Mouse (Mus musculus): ENCODE results near the gene Mgll. TPM values are rescaled to one million over a fixed set of nuclear protein-coding genes. Genes with fewer than 3 reads are reported as not detected.
A peak's percentile ranks its signal among the peaks of the same experiment; 100 is the strongest.

Mgll gene
- polyA plus RNA-seq, 1 experiment from 2014 or later: 38.6 TPM

- Histone ChIP-seq H3K4me1 (peaks cover 23% of the 10 kb centered on the region), H3K9ac (no peak overlapping the region), H3K27ac (no peak overlapping the region), H3K4me3 (replicated peaks) (no peak overlapping the region), H3K36me3 (no peaks in the 10 kb centered on the region), H3K4me2 (no peak overlapping the region), H3K27me3 (no peaks in the 10 kb centered on the region), H3K9me3 (replicated peaks) (no peaks in the 10 kb centered on the region)
- no peak for ATAC-seq (replicated peaks; ENCODE audit: low FRiP score)
- 71% methylated on average over 4 of the region's 4 CpGs for WGBS
Observed at GRCm38 (mm10) chr6:88764281-88764680, 40.1 kb downstream of the Mgll start.

GRCm38 (mm10) chr6:88767740-88768139 lies 43.5 kb downstream of the Mgll start:
- H3K36me3 ChIP-seq: no peaks in the 10 kb centered on the region
- H3K4me3 ChIP-seq (replicated peaks): no peak overlapping the region
- WGBS: 62% methylated on average over 4 of the region's 4 CpGs
- H3K4me2 ChIP-seq: no peak overlapping the region
- H3K4me1 ChIP-seq: peaks cover 1% of the 10 kb centered on the region; the same call in 1 of the 2 replicates
- H3K27me3 ChIP-seq: no peaks in the 10 kb centered on the region
- no peak overlapping the region for H3K9ac ChIP-seq
- no peak overlapping the region for H3K27ac ChIP-seq
- ATAC-seq (replicated peaks; ENCODE audit: low FRiP score): no peak
- H3K9me3 ChIP-seq (replicated peaks): no peaks in the 10 kb centered on the region

GRCm38 (mm10) chr6:88769723-88770122 lies 45.5 kb downstream of the Mgll start:
- Histone ChIP-seq H3K9me3 (replicated peaks) (no peaks in the 10 kb centered on the region), H3K9ac (no peak overlapping the region), H3K4me3 (replicated peaks) (no peak overlapping the region), H3K4me1 (peaks cover 14% of the 10 kb centered on the region), H3K4me2 (no peak overlapping the region), H3K27me3 (no peaks in the 10 kb centered on the region), H3K27ac (no peak overlapping the region), H3K36me3 (no peaks in the 10 kb centered on the region)
- ATAC-seq (replicated peaks; ENCODE audit: low FRiP score): no peak
- WGBS: 80% methylated on average over 6 of the region's 6 CpGs

DNA sequence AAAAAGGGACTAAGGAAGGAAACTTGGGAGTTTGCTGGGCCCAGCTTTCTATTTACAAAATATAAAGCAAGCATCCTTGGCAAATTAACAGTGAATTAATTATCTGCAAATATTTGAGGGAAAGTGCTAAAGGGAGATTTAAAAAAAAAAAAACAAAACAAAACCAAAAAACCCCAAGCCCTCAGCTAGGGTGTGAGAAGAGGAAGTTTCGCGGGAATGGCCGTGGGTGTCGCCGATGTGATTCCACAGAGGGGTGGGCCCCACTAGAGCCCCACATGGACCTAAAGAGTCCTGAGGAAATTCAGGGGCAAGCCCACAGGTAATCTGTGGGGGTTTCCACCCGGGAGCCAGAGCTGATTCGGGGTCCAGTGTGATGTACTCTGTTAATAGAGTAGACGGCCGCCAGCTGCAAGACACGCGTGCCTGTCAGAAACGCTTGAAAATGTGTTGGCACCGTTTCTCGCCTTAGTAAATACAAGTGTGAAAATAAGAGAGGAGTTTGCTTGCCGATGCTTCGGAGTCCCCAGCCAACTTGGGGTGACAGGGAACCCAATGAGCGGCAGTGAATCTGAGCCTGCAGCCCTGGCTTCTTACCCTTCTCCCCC lies 46.2 kb downstream of the Mgll start:
- 82% methylated on average over 17 of the region's 17 CpGs for WGBS
- Histone ChIP-seq H3K4me1 (peaks cover 20% of the 10 kb centered on the region), H3K4me3 (replicated peaks) (no peak overlapping the region), H3K4me2 (no peak overlapping the region), H3K27me3 (no peaks in the 10 kb centered on the region), H3K9me3 (replicated peaks) (no peaks in the 10 kb centered on the region), H3K27ac (no peak overlapping the region), H3K36me3 (no peaks in the 10 kb centered on the region), H3K9ac (no peak overlapping the region)
- no peak for ATAC-seq (replicated peaks; ENCODE audit: low FRiP score)

DNA sequence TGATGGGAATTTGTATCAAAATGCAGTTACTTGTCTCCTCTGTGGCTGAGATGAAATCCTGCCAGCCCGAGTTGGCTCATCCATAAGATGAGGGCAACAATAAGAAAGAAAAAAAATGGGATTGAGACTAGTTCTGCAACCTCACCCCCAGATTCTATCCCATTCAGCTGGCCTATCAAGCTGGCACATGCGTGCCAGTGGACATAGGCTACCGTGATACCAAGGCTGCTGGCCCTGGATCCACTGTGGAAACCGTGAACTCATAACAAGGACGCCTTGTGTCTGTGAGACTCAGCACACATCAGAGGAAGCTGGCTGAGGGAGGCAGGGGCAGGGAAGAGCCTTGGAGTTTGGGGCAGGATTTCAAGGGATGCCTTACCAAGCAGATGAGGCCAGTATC lies 46.8 kb downstream of the Mgll start:
- 89% methylated on average over 5 of the region's 5 CpGs for WGBS
- H3K27me3 ChIP-seq: no peaks in the 10 kb centered on the region
- H3K36me3 ChIP-seq: no peaks in the 10 kb centered on the region

DNA sequence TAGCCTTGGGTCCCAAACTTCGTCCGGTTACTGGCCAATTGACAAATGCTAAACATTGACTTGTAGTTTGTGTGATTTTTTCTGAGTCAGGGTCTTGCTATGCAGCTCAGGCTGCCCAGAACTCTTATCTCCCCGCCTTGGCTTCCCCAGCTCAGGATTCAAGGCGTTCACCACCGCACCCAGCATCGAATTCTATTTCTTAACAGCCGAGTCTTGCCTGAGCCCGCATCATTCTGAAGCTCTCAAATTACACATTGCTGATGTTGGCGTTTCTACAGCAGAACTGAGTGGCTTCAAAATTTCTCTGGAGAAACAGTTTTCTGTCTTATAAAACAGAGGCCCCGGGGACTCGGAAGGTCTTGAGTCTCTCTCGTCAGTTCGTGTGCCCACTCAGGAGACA lies 47.8 kb downstream of the Mgll start:
- H3K9me3 ChIP-seq (replicated peaks): no peaks in the 10 kb centered on the region
- peaks cover 35% of the 10 kb centered on the region for H3K4me1 ChIP-seq
- H3K27ac ChIP-seq: no peak overlapping the region
- H3K4me3 ChIP-seq (replicated peaks): no peak overlapping the region
- ATAC-seq (replicated peaks; ENCODE audit: low FRiP score): no peak
- 65% methylated on average over 13 of the region's 13 CpGs for WGBS
- H3K27me3 ChIP-seq: no peaks in the 10 kb centered on the region
- H3K36me3 ChIP-seq: no peaks in the 10 kb centered on the region
- no peak overlapping the region for H3K9ac ChIP-seq
- H3K4me2 ChIP-seq: no peak overlapping the region

More for the DNA sequence above, 46.8 kb downstream of the Mgll start:
- H3K4me2 ChIP-seq: no peak overlapping the region
- H3K27ac ChIP-seq: no peak overlapping the region
- H3K4me1 ChIP-seq: peaks cover 24% of the 10 kb centered on the region
- H3K9ac ChIP-seq: no peak overlapping the region
- no peaks in the 10 kb centered on the region for H3K9me3 ChIP-seq (replicated peaks)
- H3K4me3 ChIP-seq (replicated peaks): no peak overlapping the region
- no peak for ATAC-seq (replicated peaks; ENCODE audit: low FRiP score)

DNA sequence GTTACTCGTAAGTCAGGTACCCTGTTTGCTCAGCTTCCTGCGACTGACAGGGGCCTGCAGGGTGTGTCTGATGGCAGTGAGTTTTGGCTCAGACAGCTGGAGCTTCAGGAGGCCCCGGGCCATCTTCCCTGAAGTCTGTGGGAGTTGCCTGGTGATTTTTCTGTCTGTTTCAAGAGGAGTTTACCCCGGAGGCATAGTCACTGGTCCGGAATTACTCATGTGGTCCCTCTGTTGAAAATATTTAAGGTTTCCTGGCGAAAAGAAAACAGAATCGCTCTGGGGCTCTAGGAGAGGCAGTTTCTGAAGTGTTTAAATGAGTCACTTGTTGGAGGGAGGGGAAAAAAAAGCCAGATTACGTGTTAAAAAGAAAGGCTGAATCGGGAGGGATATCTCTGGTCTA lies 49.8 kb downstream of the Mgll start:
- H3K36me3 ChIP-seq: no peaks in the 10 kb centered on the region
- no peak overlapping the region for H3K4me2 ChIP-seq
- H3K4me1 ChIP-seq: peaks cover 53% of the 10 kb centered on the region
- H3K4me3 ChIP-seq (replicated peaks): no peak overlapping the region
- no peaks in the 10 kb centered on the region for H3K27me3 ChIP-seq
- no peak for ATAC-seq (replicated peaks; ENCODE audit: low FRiP score)
- H3K27ac ChIP-seq: no peak overlapping the region
- 33% methylated on average over 9 of the region's 9 CpGs for WGBS
- no peak overlapping the region for H3K9ac ChIP-seq
- H3K9me3 ChIP-seq (replicated peaks): no peaks in the 10 kb centered on the region

GRCm38 (mm10) chr6:88775267-88775666 lies 51.1 kb downstream of the Mgll start:
- no peak for ATAC-seq (replicated peaks; ENCODE audit: low FRiP score)
- Histone ChIP-seq H3K27ac (no peak overlapping the region), H3K27me3 (no peaks in the 10 kb centered on the region), H3K4me1 (peaks cover 53% of the 10 kb centered on the region), H3K4me3 (replicated peaks) (no peak overlapping the region), H3K36me3 (no peaks in the 10 kb centered on the region), H3K9ac (no peak overlapping the region), H3K9me3 (replicated peaks) (no peaks in the 10 kb centered on the region), H3K4me2 (no peak overlapping the region)
- WGBS: 76% methylated on average over 13 of the region's 14 CpGs

DNA sequence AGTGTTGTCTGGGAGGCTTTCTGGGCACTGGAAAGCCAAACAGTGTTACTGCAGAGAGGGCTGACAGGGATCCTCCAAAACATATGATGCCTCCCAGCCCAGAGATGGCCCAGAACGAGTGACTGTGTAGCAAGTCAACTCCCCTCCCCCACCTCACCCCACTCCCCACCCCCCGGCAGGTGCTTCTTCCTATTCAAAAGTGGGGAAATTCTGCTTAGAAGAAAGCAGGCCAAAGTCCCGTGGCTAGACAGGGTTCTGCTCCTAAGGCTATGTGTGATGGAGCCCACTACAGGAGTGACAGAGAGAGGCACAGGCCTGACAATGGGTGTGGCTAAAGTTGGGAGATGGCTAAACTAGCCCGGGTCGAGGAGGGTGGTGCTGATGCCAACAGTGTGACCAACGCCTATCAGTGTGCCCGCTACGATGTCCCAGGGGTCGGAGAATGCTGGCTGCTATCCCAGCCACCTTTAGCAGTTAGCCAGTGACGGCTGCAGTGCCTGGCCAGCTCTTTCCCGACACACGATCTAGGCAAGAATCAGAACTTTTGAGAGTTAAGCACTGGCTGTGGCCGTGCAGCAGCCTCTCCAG lies 52.2 kb downstream of the Mgll start:
- Histone ChIP-seq H3K36me3 (no peaks in the 10 kb centered on the region), H3K27ac (peak overlapping the region; percentile 41; the same call in 1 of the 2 replicates), H3K27me3 (no peaks in the 10 kb centered on the region), H3K4me1 (peaks cover 53% of the 10 kb centered on the region), H3K9ac (no peak overlapping the region), H3K4me3 (replicated peaks) (no peak overlapping the region), H3K9me3 (replicated peaks) (no peaks in the 10 kb centered on the region), H3K4me2 (no peak overlapping the region)
- 52% methylated on average over 13 of the region's 13 CpGs for WGBS
- ATAC-seq (replicated peaks; ENCODE audit: low FRiP score): 0 out of 2 replicates have a peak, but pooled peaks have one; percentile 36

GRCm38 (mm10) chr6:88776964-88777363 lies 52.8 kb downstream of the Mgll start:
- peak overlapping the region; percentile 41; the same call in 1 of the 2 replicates for H3K27ac ChIP-seq
- H3K4me3 ChIP-seq (replicated peaks): no peak overlapping the region
- no peak for ATAC-seq (replicated peaks; ENCODE audit: low FRiP score)
- H3K9ac ChIP-seq: no peak overlapping the region
- H3K27me3 ChIP-seq: no peaks in the 10 kb centered on the region
- no peaks in the 10 kb centered on the region for H3K9me3 ChIP-seq (replicated peaks)
- no peaks in the 10 kb centered on the region for H3K36me3 ChIP-seq
- H3K4me1 ChIP-seq: peaks cover 53% of the 10 kb centered on the region
- WGBS: 61% methylated on average over 8 of the region's 8 CpGs
- H3K4me2 ChIP-seq: no peak overlapping the region

GRCm38 (mm10) chr6:88778047-88778688 lies 54.0 kb downstream of the Mgll start:
- WGBS: 26% methylated on average over 8 of the region's 8 CpGs
- Histone ChIP-seq H3K4me2 (no peak overlapping the region), H3K9me3 (replicated peaks) (no peaks in the 10 kb centered on the region), H3K4me3 (replicated peaks) (no peak overlapping the region), H3K9ac (no peak overlapping the region), H3K4me1 (peaks cover 55% of the 10 kb centered on the region), H3K27ac (peak overlapping the region; percentile 41), H3K27me3 (no peaks in the 10 kb centered on the region), H3K36me3 (no peaks in the 10 kb centered on the region)
- 0 out of 2 replicates have a peak, but pooled peaks have one; percentile 26 for ATAC-seq (replicated peaks; ENCODE audit: low FRiP score)

DNA sequence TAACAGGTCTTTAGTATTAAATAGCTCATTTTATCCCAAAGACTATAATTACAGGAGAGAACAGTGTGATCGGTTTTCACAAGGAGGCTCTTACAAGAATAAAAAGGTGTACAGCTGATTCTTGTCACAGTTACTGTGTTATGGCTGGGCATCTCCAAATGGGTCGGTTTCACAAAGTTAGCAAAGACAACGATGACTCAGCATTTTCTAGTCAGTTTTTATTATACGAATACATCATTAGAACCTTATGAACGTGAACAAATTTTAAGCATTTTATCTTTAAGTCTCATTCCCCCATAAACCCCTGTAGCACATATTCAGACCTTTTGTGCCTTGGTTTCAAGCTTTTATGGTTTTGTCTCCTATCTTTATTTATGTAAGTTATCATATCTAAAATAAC lies 55.5 kb downstream of the Mgll start:
- H3K36me3 ChIP-seq: no peaks in the 10 kb centered on the region
- no peak for ATAC-seq (replicated peaks; ENCODE audit: low FRiP score)
- H3K4me2 ChIP-seq: no peak overlapping the region
- no peaks in the 10 kb centered on the region for H3K9me3 ChIP-seq (replicated peaks)
- peaks cover 51% of the 10 kb centered on the region for H3K4me1 ChIP-seq
- H3K4me3 ChIP-seq (replicated peaks): no peak overlapping the region
- no peak overlapping the region for H3K27ac ChIP-seq
- WGBS: 51% methylated on average over 5 of the region's 5 CpGs
- H3K9ac ChIP-seq: no peak overlapping the region
- H3K27me3 ChIP-seq: no peaks in the 10 kb centered on the region
